In the genomic region with DNA sequence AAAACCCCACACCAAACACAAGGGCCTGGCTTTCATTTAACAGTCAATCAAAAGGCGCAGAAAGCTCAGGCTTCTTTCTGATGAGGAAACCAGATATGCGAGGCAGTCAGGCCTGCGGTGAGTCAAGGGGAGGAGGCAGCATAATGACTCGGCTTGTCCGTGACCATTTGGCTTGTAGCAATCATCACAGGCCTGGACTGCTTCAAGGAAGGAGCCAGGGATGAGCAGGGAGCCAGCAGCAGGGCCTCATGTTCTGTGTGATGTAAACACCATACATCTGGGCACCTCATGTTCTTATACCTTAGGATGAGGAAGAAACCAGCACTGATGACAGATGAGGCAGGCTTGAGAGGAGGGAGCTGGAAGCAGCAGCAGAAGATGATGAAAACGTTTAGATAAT, we compare ENCODE assay signal across 15 mouse cellular contexts.
DNase-seq lines count a peak whose midpoint lies in the region; ATAC-seq and TF ChIP-seq lines count a peak whose summit lies in the region.
"Had no signal": no experiment of that assay in that cellular context is flagged by ENCODE, and none has a peak within 500 bp of the region (broad histone marks: within the 10 kb centered on the region; RNA-seq: fewer than 3 reads in every experiment).

No protein-coding gene starts in this region.

- H3K79me3 ChIP-seq in C2C12 (ENCODE audit: low read depth) = no peaks in the 10 kb centered on the region

- no peak overlapping the region for H3K9ac ChIP-seq in limb, embryonic 15.5 days
- H3K9ac ChIP-seq: hindbrain, embryonic 12.5 days; lung, embryonic 15.5 days had no signal

- no peaks in the 10 kb centered on the region for H3K27me3 ChIP-seq in C2C12 (ENCODE audit: control insufficient read depth, insufficient read depth, insufficient read length)
- H3K27me3 ChIP-seq in limb, embryonic 15.5 days = no peaks in the 10 kb centered on the region
- H3K27me3 ChIP-seq: hindbrain, embryonic 12.5 days; lung, embryonic 15.5 days had no signal

- H3K36me3 ChIP-seq in C2C12 (ENCODE audit: control insufficient read depth, insufficient read depth) = no peaks in the 10 kb centered on the region
- H3K36me3 ChIP-seq in limb, embryonic 15.5 days = no peaks in the 10 kb centered on the region
- H3K36me3 ChIP-seq: hindbrain, embryonic 12.5 days; lung, embryonic 15.5 days had no signal

- no peak overlapping the region for H3K4me3 ChIP-seq in C2C12 (ENCODE audit: insufficient read depth, poor library complexity, severe bottlenecking)
- H3K4me3 ChIP-seq in limb, embryonic 15.5 days = no peak overlapping the region
- H3K4me3 ChIP-seq: erythroblast, embryonic 14.5 days; hindbrain, embryonic 12.5 days; left cerebral cortex, adult 2 months; lung, embryonic 15.5 days had no signal

- peaks cover 19% of the 10 kb centered on the region for H3K4me1 ChIP-seq in limb, embryonic 15.5 days
- H3K4me1 ChIP-seq: lung, embryonic 15.5 days had no signal

- H3K27ac ChIP-seq in limb, embryonic 15.5 days = no peak overlapping the region; the same call in 1 of the 2 replicates
- H3K27ac ChIP-seq: hindbrain, embryonic 12.5 days; left cerebral cortex, adult 2 months; lung, embryonic 15.5 days had no signal

- no peak overlapping the region for H3ac ChIP-seq in C2C12 (ENCODE audit: control insufficient read depth, insufficient read length, low read depth)

- 26% methylated on average over 6 of the region's 6 CpGs for WGBS in limb, embryonic 15.5 days

- no peaks in the 10 kb centered on the region for H3K9me3 ChIP-seq in limb, embryonic 15.5 days
- H3K9me3 ChIP-seq: lung, embryonic 15.5 days had no signal

- TF ChIP-seq CTCF in C2C12 (IDR thresholded peaks at IDR 0.05; ENCODE audit: control insufficient read depth, insufficient read depth, insufficient read length) = no peak

- ATAC-seq in limb, embryonic 15.5 days (ENCODE audit: insufficient number of reproducible peaks, low FRiP score, low TSS enrichment, low read depth) = peak; percentile 20; the same call in 1 of the 2 replicates

- DNase-seq in heart, postnatal 4 days = peak; percentile 26
- no peak for DNase-seq in heart, adult 9 months (ENCODE audit: low spot score in 2 of 2)
- peak; percentile 28 for DNase-seq in embryo, embryonic 9.5 days (ENCODE audit: extremely low spot score)
- DNase-seq in right cerebral cortex, postnatal 14 days = no peak
- no peak for DNase-seq in cerebellum, adult 11 months
- DNase-seq in lung, postnatal 14 days = no peak
- DNase-seq: gastrocnemius, postnatal 25 days; kidney, postnatal 14 days; thymus, postnatal 25 days had no signal

- H3K79me2 ChIP-seq in C2C12 (ENCODE audit: control insufficient read depth, insufficient read depth) = no peaks in the 10 kb centered on the region

- H3K4me2 ChIP-seq in limb, embryonic 15.5 days = no peak overlapping the region
- H3K4me2 ChIP-seq: hindbrain, embryonic 12.5 days; lung, embryonic 15.5 days had no signal

TF ChIP-seq in C2C12, 6 proteins besides CTCF, POLR2A, EP300 and RAD21:
- TF ChIP-seq MAX (IDR thresholded peaks at IDR 0.05) (peak; percentile 69), CEBPB (IDR thresholded peaks at IDR 0.05; ENCODE audit: low read depth) (no peak)

Comparison
In these comparisons a context has a peak if more than half of its experiments do, and no peak if none do; other contexts are left out.
1. DNase-seq: peak in heart, postnatal 4 days (single experiment) and embryo, embryonic 9.5 days (single experiment); none in heart, adult 9 months (0 of 2), right cerebral cortex, postnatal 14 days (single experiment), cerebellum, adult 11 months (single experiment) and lung, postnatal 14 days (single experiment).